Mouse (Mus musculus) testis, adult 2 months (tissue): ENCODE measurements around the gene Dpf1. TPM values are rescaled to one million over a fixed set of nuclear protein-coding genes. Genes with fewer than 3 reads are reported as not detected.

Experiments used
- H3K27ac ChIP-seq: fragments of 200-500 bp; 2 replicates; pipeline ENCODE4 v1.5.1; 2012; ENCODE audit warnings: low read depth, low read length; ENCODE audit not compliant: control insufficient read depth, insufficient read depth
- H3K27me3 ChIP-seq: fragments of 200-500 bp; 2 replicates; pipeline ENCODE4 v1.6.1; 2012; ENCODE audit warnings: mild to moderate bottlenecking, low read length, moderate library complexity; ENCODE audit not compliant: control insufficient read depth, insufficient read depth
- H3K36me3 ChIP-seq: fragments of 200-500 bp; 2 replicates; pipeline ENCODE4 v1.6.1; 2012; ENCODE audit warnings: mild to moderate bottlenecking, low read length; ENCODE audit not compliant: control insufficient read depth, insufficient read depth
- H3K4me1 ChIP-seq: fragments of 200-500 bp; 2 replicates; pipeline ENCODE4 v1.6.1; 2012; ENCODE audit warnings: low read length; ENCODE audit not compliant: control insufficient read depth, insufficient read depth
- H3K4me3 ChIP-seq: fragments of 200-500 bp; 2 replicates; pipeline ENCODE4 v1.5.1; 2012; ENCODE audit warnings: low read depth, mild to moderate bottlenecking, low read length, moderate library complexity, mixed read lengths; ENCODE audit not compliant: control insufficient read depth
- CTCF ChIP-seq: fragments of 200-500 bp; IDR thresholded peaks from 2 replicates; pipeline ENCODE4 v1.5.1; 2012; ENCODE audit warnings: low read depth, mild to moderate bottlenecking, inconsistent platforms, low read length, moderate library complexity; ENCODE audit not compliant: control insufficient read depth, insufficient read depth, insufficient replicate concordance
- POLR2A ChIP-seq: fragments of 200-500 bp; IDR thresholded peaks from 2 replicates; pipeline ENCODE4 v1.6.1; 2012; ENCODE audit warnings: low read depth, mild to moderate bottlenecking, inconsistent platforms, low read length, moderate library complexity; ENCODE audit not compliant: control insufficient read depth
- polyA plus RNA-seq: library from polyadenylated mRNA; depleted of rRNA; stranded (reverse); fragments of >200 nt; gene quantifications from 2 replicates; pipeline ENCODE4 v1.2.3, GENCODE M21; 2012; rRNA removed

Gene Dpf1
- polyA plus RNA-seq, 1 experiment: 8.0 TPM

GRCm38 (mm10) chr7:29367166-29368003 lies 63.6 kb downstream of the Dpf1 start:
- no peaks in the 10 kb centered on the region for H3K4me1 ChIP-seq
- no peak overlapping the region for H3K4me3 ChIP-seq
- no peak overlapping the region for H3K27ac ChIP-seq
- no peaks in the 10 kb centered on the region for H3K36me3 ChIP-seq
- TF ChIP-seq CTCF: no peak
- TF ChIP-seq POLR2A: no peak
- no peaks in the 10 kb centered on the region for H3K27me3 ChIP-seq

Other genes with a start within 250 kb of the Dpf1 start
- gene Ryr1, start 178.8 kb upstream of the Dpf1 start, polyA plus RNA-seq: 0.70 and 1.1 TPM in 2 replicates
- 0.31 and 1.1 TPM in 2 replicates for gene Rasgrp4, start 169.1 kb upstream of the Dpf1 start, polyA plus RNA-seq
- 194 and 338 TPM in 2 replicates for gene Fam98c, start 147.7 kb upstream of the Dpf1 start, polyA plus RNA-seq
- gene Ggn, start 133.7 kb upstream of the Dpf1 start, polyA plus RNA-seq: 506 and 536 TPM in 2 replicates
- gene Spred3, start 133.5 kb upstream of the Dpf1 start, polyA plus RNA-seq: 40.9 and 41.8 TPM in 2 replicates
- 362 and 383 TPM in 2 replicates for gene Psmd8, start 123.2 kb upstream of the Dpf1 start, polyA plus RNA-seq
- gene Catsperg1, start 89.9 kb upstream of the Dpf1 start, polyA plus RNA-seq: 222 and 254 TPM in 2 replicates
- 4.8 and 5.8 TPM in 2 replicates for gene Kcnk6, start 71.4 kb upstream of the Dpf1 start, polyA plus RNA-seq
- gene Yif1b, start 65.6 kb upstream of the Dpf1 start, polyA plus RNA-seq: 321 and 371 TPM in 2 replicates
- 0.15 and 0.29 TPM in 2 replicates for gene 2200002D01Rik, start 55.5 kb upstream of the Dpf1 start, polyA plus RNA-seq
- 146 and 160 TPM in 2 replicates for gene Spint2, start 22.0 kb upstream of the Dpf1 start, polyA plus RNA-seq
- gene Ppp1r14a, start 14.6 kb upstream of the Dpf1 start, polyA plus RNA-seq: 11.3 and 11.9 TPM in 2 replicates
- gene Sipa1l3, start 214.7 kb downstream of the Dpf1 start, polyA plus RNA-seq: 68.0 and 71.5 TPM in 2 replicates